Mouse (Mus musculus) spleen, postnatal 36 days (tissue): ENCODE measurements around the gene Bmpr1b.

ENCODE experiments used
- DNase-seq, 2 experiments: peaks; one replicate each; pipeline ENCODE4 v3.0.0; 2022; ENCODE audit warnings: low spot score in 2 of 2, mixed read lengths in 1 of 2

Gene Bmpr1b

GRCm38 (mm10) chr3:141909136-141909535 is 260.1 kb downstream of the Bmpr1b start:
- no peak for DNase-seq

GRCm38 (mm10) chr3:141905903-141906623 is 263.2 kb downstream of the Bmpr1b start:
- DNase-seq = no peak

GRCm38 (mm10) chr3:141900361-141900760 is 268.9 kb downstream of the Bmpr1b start:
- DNase-seq = no peak

GRCm38 (mm10) chr3:141899521-141899920 is 269.7 kb downstream of the Bmpr1b start:
- no peak for DNase-seq

GRCm38 (mm10) chr3:141897698-141898097 is 271.5 kb downstream of the Bmpr1b start:
- DNase-seq = no peak

- no peak for DNase-seq
Measured at GRCm38 (mm10) chr3:141896870-141897554, 272.2 kb downstream of the Bmpr1b start.

GRCm38 (mm10) chr3:141895096-141895495 is 274.1 kb downstream of the Bmpr1b start:
- DNase-seq = no peak

- no peak for DNase-seq
Measured at GRCm38 (mm10) chr3:141890668-141891067, 278.6 kb downstream of the Bmpr1b start.

- no peak for DNase-seq
Measured at GRCm38 (mm10) chr3:141887476-141888274, 281.6 kb downstream of the Bmpr1b start.

- no peak for DNase-seq
Measured at GRCm38 (mm10) chr3:141884190-141884589, 285.0 kb downstream of the Bmpr1b start.

- DNase-seq = no peak
Measured at GRCm38 (mm10) chr3:141882496-141882895, 286.7 kb downstream of the Bmpr1b start.

- DNase-seq = no peak
Measured at GRCm38 (mm10) chr3:141872337-141873042, 296.7 kb downstream of the Bmpr1b start.

GRCm38 (mm10) chr3:141871805-141872204 is 297.4 kb downstream of the Bmpr1b start:
- DNase-seq = no peak

- DNase-seq = no peak
Measured at GRCm38 (mm10) chr3:141862816-141863461, 306.3 kb downstream of the Bmpr1b start.

GRCm38 (mm10) chr3:141857123-141857522 is 312.1 kb downstream of the Bmpr1b start:
- DNase-seq = no peak

- DNase-seq = no peak
Measured at GRCm38 (mm10) chr3:141854339-141854738, 314.9 kb downstream of the Bmpr1b start.

GRCm38 (mm10) chr3:141850141-141850540 is 319.1 kb downstream of the Bmpr1b start:
- no peak for DNase-seq

GRCm38 (mm10) chr3:141849206-141849605 is 320.0 kb downstream of the Bmpr1b start:
- no peak for DNase-seq

- DNase-seq = no peak
Measured at GRCm38 (mm10) chr3:141838864-141839263, 330.4 kb downstream of the Bmpr1b start.

GRCm38 (mm10) chr3:141831135-141831534 is 338.1 kb downstream of the Bmpr1b start:
- no peak for DNase-seq

GRCm38 (mm10) chr3:141828301-141828700 is 340.9 kb downstream of the Bmpr1b start:
- no peak for DNase-seq
